Mouse (Mus musculus): ENCODE data around the gene 3110018I06Rik. TPM values are rescaled to one million over a fixed set of nuclear protein-coding genes. Genes with fewer than 3 reads are reported as not detected.

3110018I06Rik gene
- polyA plus RNA-seq (2012; rRNA removed) = not detected in 2 replicates

GRCm38 (mm10) chr12:107488371-107488770 lies at the start of gene 3110018I06Rik:
3110018I06Rik (plus strand) TSS chr12:107488632.

